Mouse (Mus musculus) ES-E14 (cell line): Measurements from ENCODE around the gene Tulp2.
A peak's percentile ranks its signal among the peaks of the same experiment; 100 is the strongest.

ENCODE experiments used
- CHD2 ChIP-seq: IDR thresholded peaks from 2 replicates; pipeline ENCODE4 v1.6.1; 2014; ENCODE audit warnings: mild to moderate bottlenecking, low read depth, low read length, inconsistent platforms
- HCFC1 ChIP-seq: IDR thresholded peaks from 2 replicates; pipeline ENCODE4 v1.6.1; 2012; ENCODE audit warnings: low read length, inconsistent platforms, borderline replicate concordance; ENCODE audit not compliant: insufficient read depth
- MAFK ChIP-seq: IDR thresholded peaks from 2 replicates; pipeline ENCODE4 v1.6.1; 2014; ENCODE audit warnings: mild to moderate bottlenecking, low read depth, low read length, inconsistent platforms; ENCODE audit not compliant: insufficient read depth
- ZC3H11A ChIP-seq: IDR thresholded peaks from 2 replicates; pipeline ENCODE4 v1.6.1; 2012; ENCODE audit warnings: low read depth, mild to moderate bottlenecking, inconsistent platforms, low read length, borderline replicate concordance
- ZNF384 ChIP-seq: IDR thresholded peaks from 2 replicates; pipeline ENCODE4 v1.6.1; 2012; ENCODE audit warnings: low read depth, low read length, inconsistent platforms

GRCm38 (mm10) chr7:45551512-45551883, 69.8 kb downstream of the Tulp2 start:
- TF ChIP-seq MAFK (no peak), ZC3H11A (no peak), HCFC1 (no peak), CHD2 (peak; percentile 63; the same call in 1 of the 2 replicates), ZNF384 (peak; percentile 71; the same call in 1 of the 2 replicates)
